ENCODE assay signal across 17 mouse cellular contexts in the genomic region with DNA sequence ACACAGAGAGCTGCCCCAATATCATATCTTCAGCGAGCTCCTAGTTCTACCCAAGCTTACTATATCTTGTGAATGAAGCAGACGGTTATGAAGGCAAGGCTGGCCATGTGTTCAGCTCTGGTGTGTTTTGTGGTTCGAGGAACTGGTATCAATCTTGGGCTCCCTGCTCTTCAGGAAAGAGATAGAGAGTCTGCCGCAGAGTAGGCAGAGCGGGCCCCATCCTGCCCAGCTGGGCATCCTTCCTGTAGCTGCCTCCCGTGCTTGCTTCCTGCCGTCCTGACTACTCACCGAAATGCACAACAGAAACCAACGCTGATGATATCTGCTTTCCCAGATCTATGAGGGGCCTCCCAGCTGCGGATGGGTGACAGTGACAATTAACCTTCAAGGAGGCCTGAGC.
A peak's percentile ranks its signal among the peaks of the same experiment; 100 is the strongest.
DNase-seq lines count a peak whose midpoint lies in the region; ATAC-seq and TF ChIP-seq lines count a peak whose summit lies in the region.
"Had no signal": no experiment of that assay in that cellular context is flagged by ENCODE, and none has a peak within 500 bp of the region (broad histone marks: within the 10 kb centered on the region; RNA-seq: fewer than 3 reads in every experiment).

No protein-coding gene starts in this region.

- H3K4me1 ChIP-seq in embryonic facial prominence, embryonic 10.5 days: no peaks in the 10 kb centered on the region
- H3K4me1 ChIP-seq in midbrain, postnatal 0 days (ENCODE audit: insufficient read depth, low read length): no peaks in the 10 kb centered on the region
- H3K4me1 ChIP-seq: embryonic facial prominence, embryonic 15.5 days; heart, embryonic 15.5 days; limb, embryonic 13.5 days; stomach, embryonic 15.5 days had no signal

- H3K27ac ChIP-seq in embryonic facial prominence, embryonic 10.5 days (replicated peaks): no peak overlapping the region
- no peak overlapping the region for H3K27ac ChIP-seq in midbrain, postnatal 0 days (ENCODE audit: low read depth, low read length)
- H3K27ac ChIP-seq: embryonic facial prominence, embryonic 15.5 days; forebrain, embryonic 12.5 days; heart, embryonic 15.5 days; limb, embryonic 13.5 days; stomach, embryonic 15.5 days had no signal

- no peaks in the 10 kb centered on the region for H3K27me3 ChIP-seq in embryonic facial prominence, embryonic 10.5 days (replicated peaks; ENCODE audit: low read depth, poor library complexity, severe bottlenecking)
- no peaks in the 10 kb centered on the region for H3K27me3 ChIP-seq in midbrain, postnatal 0 days (ENCODE audit: insufficient read depth, low read length)
- H3K27me3 ChIP-seq: embryonic facial prominence, embryonic 15.5 days; forebrain, embryonic 12.5 days; heart, embryonic 15.5 days; limb, embryonic 13.5 days; stomach, embryonic 15.5 days had no signal

- H3K4me3 ChIP-seq in embryonic facial prominence, embryonic 10.5 days: no peak overlapping the region
- H3K4me3 ChIP-seq in midbrain, postnatal 0 days (ENCODE audit: low read depth, low read length): no peak overlapping the region
- H3K4me3 ChIP-seq: embryonic facial prominence, embryonic 15.5 days; forebrain, embryonic 12.5 days; heart, embryonic 15.5 days; limb, embryonic 13.5 days; stomach, embryonic 15.5 days had no signal

- no peak overlapping the region for H3K4me2 ChIP-seq in midbrain, postnatal 0 days (ENCODE audit: low read depth, low read length, poor library complexity, severe bottlenecking)
- H3K4me2 ChIP-seq: embryonic facial prominence, embryonic 15.5 days; forebrain, embryonic 12.5 days; heart, embryonic 15.5 days; limb, embryonic 13.5 days; lung, embryonic 14.5 days; stomach, embryonic 15.5 days had no signal

- H3K9ac ChIP-seq in midbrain, postnatal 0 days (replicated peaks; ENCODE audit: low read length, poor library complexity, severe bottlenecking): no peak overlapping the region
- H3K9ac ChIP-seq: embryonic facial prominence, embryonic 15.5 days; forebrain, embryonic 12.5 days; heart, embryonic 15.5 days; limb, embryonic 13.5 days; lung, embryonic 14.5 days; stomach, embryonic 15.5 days had no signal

- no peaks in the 10 kb centered on the region for H3K9me3 ChIP-seq in embryonic facial prominence, embryonic 10.5 days
- H3K9me3 ChIP-seq in midbrain, postnatal 0 days (ENCODE audit: low read length): no peaks in the 10 kb centered on the region
- H3K9me3 ChIP-seq: embryonic facial prominence, embryonic 15.5 days; forebrain, embryonic 12.5 days; heart, embryonic 15.5 days; stomach, embryonic 15.5 days had no signal

- intact Hi-C loops in heart, postnatal 10 days (cut with DNase I): no loop called here

- H3K36me3 ChIP-seq in embryonic facial prominence, embryonic 10.5 days (replicated peaks): no peaks in the 10 kb centered on the region
- H3K36me3 ChIP-seq in midbrain, postnatal 0 days (ENCODE audit: insufficient read depth, low read length): no peaks in the 10 kb centered on the region
- H3K36me3 ChIP-seq: embryonic facial prominence, embryonic 15.5 days; forebrain, embryonic 12.5 days; heart, embryonic 15.5 days; limb, embryonic 13.5 days; stomach, embryonic 15.5 days had no signal

- peak; percentile 81 for DNase-seq in heart, adult 11 months
- DNase-seq in heart, postnatal 10 days: no peak
- peak; percentile 6 for DNase-seq in embryonic facial prominence, embryonic 10.5 days (ENCODE audit: low spot score)
- peak; percentile 58 to 75 for DNase-seq in thymus, postnatal 36 days
- DNase-seq in midbrain, postnatal 0 days (ENCODE audit: low spot score): no peak
- no peak for DNase-seq in right cerebral cortex, postnatal 4 days
- no peak for DNase-seq in urinary bladder, postnatal 25 days (ENCODE audit: low spot score)
- DNase-seq: cerebellum, adult 11-12 months; kidney, adult 9 months; lung, embryonic 14.5 days; retina, postnatal 1 day had no signal

- peak; percentile 87 for ATAC-seq in megakaryocyte progenitor cell, adult 5-6 weeks (replicated peaks; ENCODE audit: poor library complexity)
- ATAC-seq in midbrain, postnatal 0 days (ENCODE audit: low FRiP score): no peak

- WGBS in embryonic facial prominence, embryonic 10.5 days: 81% methylated on average over 10 of the region's 10 CpGs
- 83% methylated on average over 10 of the region's 10 CpGs for WGBS in midbrain, postnatal 0 days

- no peak for TF ChIP-seq CTCF in midbrain, postnatal 0 days (IDR thresholded peaks at IDR 0.05)

Comparison
In these comparisons a context has a peak if more than half of its experiments do, and no peak if none do; other contexts are left out.
1. DNase-seq: peak in heart, adult 11 months (single experiment), embryonic facial prominence, embryonic 10.5 days (single experiment) and thymus, postnatal 36 days (2 of 2); none in heart, postnatal 10 days (0 of 2), midbrain, postnatal 0 days (single experiment), right cerebral cortex, postnatal 4 days (single experiment) and urinary bladder, postnatal 25 days (single experiment).